Mouse (Mus musculus) heart, embryonic 14.5 days (tissue): ENCODE results near the gene Rgl1. TPM values are rescaled to one million over a fixed set of nuclear protein-coding genes. Genes with fewer than 3 reads are reported as not detected.

Experiments used
- ATAC-seq: fragments of 200-750 bp; cut with Nextera tagmentation; 2 replicates; pipeline ENCODE4 v1.8.0; 2017; ENCODE audit warnings: low read depth, moderate TSS enrichment; ENCODE audit not compliant: insufficient number of reproducible peaks, insufficient read depth, low FRiP score
- H3K27ac ChIP-seq, 2 experiments: fragments of 200-500 bp in 1 of 2; fragments of 300-500 bp in 1 of 2; sonication (generic) in 1 of 2; replicated peaks in 1 of 2; 2 replicates each; pipeline ENCODE4 v1.5.1; 2012 to 2014; ENCODE audit warnings: low read depth in 2 of 2, low read length in 2 of 2, control low read depth in 1 of 2, mild to moderate bottlenecking in 1 of 2, mixed read lengths in 1 of 2; ENCODE audit not compliant: control insufficient read depth in 1 of 2, insufficient read depth in 1 of 2
- H3K27me3 ChIP-seq: fragments of 300-500 bp; sonication (generic); 2 replicates; pipeline ENCODE4 v1.6.1; 2014; ENCODE audit warnings: mild to moderate bottlenecking, low read length, control low read depth; ENCODE audit not compliant: control insufficient read depth, insufficient read depth
- H3K36me3 ChIP-seq: fragments of 300-500 bp; sonication (generic); 2 replicates; pipeline ENCODE4 v1.6.1; 2014; ENCODE audit warnings: mild to moderate bottlenecking, control low read depth, low read length, mixed read lengths; ENCODE audit not compliant: control insufficient read depth, insufficient read depth
- H3K4me1 ChIP-seq, 2 experiments: fragments of 200-500 bp in 1 of 2; fragments of 300-500 bp in 1 of 2; sonication (generic) in 1 of 2; 2 replicates each; pipeline ENCODE4 v1.6.1; 2012 to 2014; ENCODE audit warnings: low read length in 2 of 2, control low read depth in 1 of 2, mixed read lengths in 1 of 2; ENCODE audit not compliant: control insufficient read depth in 2 of 2, insufficient read depth in 2 of 2
- H3K4me2 ChIP-seq: fragments of 300-500 bp; sonication (generic); 2 replicates; pipeline ENCODE4 v1.6.1; 2014; ENCODE audit warnings: mild to moderate bottlenecking, low read length
- H3K4me3 ChIP-seq, 2 experiments: fragments of 200-500 bp in 1 of 2; fragments of 300-500 bp in 1 of 2; sonication (generic) in 1 of 2; 2 replicates each; pipeline ENCODE4 v1.5.1; 2012 to 2014; ENCODE audit warnings: low read length in 2 of 2, mild to moderate bottlenecking in 2 of 2, control low read depth in 1 of 2, low read depth in 1 of 2, moderate library complexity in 1 of 2; ENCODE audit not compliant: control insufficient read depth in 1 of 2, insufficient read depth in 1 of 2
- H3K9ac ChIP-seq: fragments of 300-500 bp; sonication (generic); 2 replicates; pipeline ENCODE4 v1.6.1; 2014; ENCODE audit warnings: mild to moderate bottlenecking, low read length
- H3K9me3 ChIP-seq: fragments of 300-500 bp; sonication (generic); 2 replicates; pipeline ENCODE4 v1.6.1; 2016; ENCODE audit warnings: low read length, control low read depth; ENCODE audit not compliant: control insufficient read depth
- WGBS: fragments of 180-500 bp; shearing (Covaris S2); extraction: QIAGEN DNeasy Blood & Tissue Kit; methylation state at CpG from one replicate; pipeline ENCODE4 v1.1.7; 2014; 5-methylcytosine and 5-hydroxymethylcytosine counted together
- polyA plus RNA-seq: library from polyadenylated mRNA; unstranded; fragments of >200 nt; fragmentation: Nextera tagmentation; extraction: Ambion mirVana; gene quantifications from 2 replicates; pipeline ENCODE4 v1.2.1, GENCODE M21; 2014

The Rgl1 gene
- polyA plus RNA-seq, 1 experiment from 2014 or later: 72.0 TPM

GRCm38 (mm10) chr1:152618381-152618780, 147.8 kb downstream of the Rgl1 start:
- H3K36me3 ChIP-seq: peaks cover 58% of the 10 kb centered on the region
- H3K4me2 ChIP-seq: no peak overlapping the region
- H3K27me3 ChIP-seq: no peaks in the 10 kb centered on the region
- no peak overlapping the region for H3K9ac ChIP-seq
- no peak overlapping the region for H3K4me3 ChIP-seq
- H3K4me1 ChIP-seq: peaks cover 34 to 91% of the 10 kb centered on the region in 2 experiments
- peak overlapping the region in 1 of 2 experiments; percentile 81; a peak in 2 of 4 replicates for H3K27ac ChIP-seq
- 45% methylated on average over 1 of the region's 1 CpGs for WGBS
- H3K9me3 ChIP-seq: peaks cover 7% of the 10 kb centered on the region; the same call in 1 of the 2 replicates
- ATAC-seq: no peak

GRCm38 (mm10) chr1:152617745-152618342, 148.3 kb downstream of the Rgl1 start:
- peak overlapping the region; percentile 17; the same call in 1 of the 2 replicates for H3K4me2 ChIP-seq
- peak overlapping the region; percentile 24 to 80 for H3K27ac ChIP-seq
- H3K27me3 ChIP-seq: no peaks in the 10 kb centered on the region
- peaks cover 7% of the 10 kb centered on the region; the same call in 1 of the 2 replicates for H3K9me3 ChIP-seq
- no peak for ATAC-seq
- 49% methylated on average over 10 of the region's 10 CpGs for WGBS
- H3K9ac ChIP-seq: peak overlapping the region; percentile 60; the same call in 1 of the 2 replicates
- no peak overlapping the region for H3K4me3 ChIP-seq
- H3K4me1 ChIP-seq: peaks cover 35 to 92% of the 10 kb centered on the region in 2 experiments
- peaks cover 63% of the 10 kb centered on the region for H3K36me3 ChIP-seq

GRCm38 (mm10) chr1:152616777-152617057, 149.4 kb downstream of the Rgl1 start:
- no peaks in the 10 kb centered on the region for H3K27me3 ChIP-seq
- peaks cover 68% of the 10 kb centered on the region for H3K36me3 ChIP-seq
- peaks cover 43 to 92% of the 10 kb centered on the region in 2 experiments for H3K4me1 ChIP-seq
- no peak for ATAC-seq
- peaks cover 7% of the 10 kb centered on the region; the same call in 1 of the 2 replicates for H3K9me3 ChIP-seq
- H3K4me2 ChIP-seq: no peak overlapping the region
- no peak overlapping the region for H3K4me3 ChIP-seq
- H3K27ac ChIP-seq: peak overlapping the region; percentile 24 to 80
- peak overlapping the region; percentile 60; the same call in 1 of the 2 replicates for H3K9ac ChIP-seq

GRCm38 (mm10) chr1:152615987-152616776, 150.0 kb downstream of the Rgl1 start:
- no peak for ATAC-seq
- 0 out of 2 replicates have a peak overlapping the region, but pooled peaks have one; percentile 60 for H3K9ac ChIP-seq
- peaks cover 72% of the 10 kb centered on the region for H3K36me3 ChIP-seq
- no peak overlapping the region for H3K4me2 ChIP-seq
- H3K27me3 ChIP-seq: no peaks in the 10 kb centered on the region
- peaks cover 7% of the 10 kb centered on the region; the same call in 1 of the 2 replicates for H3K9me3 ChIP-seq
- no peak overlapping the region for H3K4me3 ChIP-seq
- peak overlapping the region; percentile 36 to 80; a peak in 3 of 4 replicates for H3K27ac ChIP-seq
- 59% methylated on average over 10 of the region's 10 CpGs for WGBS
- H3K4me1 ChIP-seq: peaks cover 45 to 92% of the 10 kb centered on the region in 2 experiments

- no peak overlapping the region for H3K4me3 ChIP-seq
- ATAC-seq: no peak
- H3K9me3 ChIP-seq: peaks cover 7% of the 10 kb centered on the region; the same call in 1 of the 2 replicates
- no peak overlapping the region for H3K4me2 ChIP-seq
- peak overlapping the region in 1 of 2 experiments; percentile 17; a peak in 1 of 4 replicates for H3K27ac ChIP-seq
- H3K27me3 ChIP-seq: no peaks in the 10 kb centered on the region
- H3K36me3 ChIP-seq: peaks cover 64% of the 10 kb centered on the region
- H3K9ac ChIP-seq: peak overlapping the region; percentile 8; the same call in 1 of the 2 replicates
- 56% methylated on average over 7 of the region's 7 CpGs for WGBS
- peaks cover 53 to 92% of the 10 kb centered on the region in 2 experiments for H3K4me1 ChIP-seq
These were observed 151.3 kb downstream of the Rgl1 start for GRCm38 (mm10) chr1:152614743-152615380.

DNA sequence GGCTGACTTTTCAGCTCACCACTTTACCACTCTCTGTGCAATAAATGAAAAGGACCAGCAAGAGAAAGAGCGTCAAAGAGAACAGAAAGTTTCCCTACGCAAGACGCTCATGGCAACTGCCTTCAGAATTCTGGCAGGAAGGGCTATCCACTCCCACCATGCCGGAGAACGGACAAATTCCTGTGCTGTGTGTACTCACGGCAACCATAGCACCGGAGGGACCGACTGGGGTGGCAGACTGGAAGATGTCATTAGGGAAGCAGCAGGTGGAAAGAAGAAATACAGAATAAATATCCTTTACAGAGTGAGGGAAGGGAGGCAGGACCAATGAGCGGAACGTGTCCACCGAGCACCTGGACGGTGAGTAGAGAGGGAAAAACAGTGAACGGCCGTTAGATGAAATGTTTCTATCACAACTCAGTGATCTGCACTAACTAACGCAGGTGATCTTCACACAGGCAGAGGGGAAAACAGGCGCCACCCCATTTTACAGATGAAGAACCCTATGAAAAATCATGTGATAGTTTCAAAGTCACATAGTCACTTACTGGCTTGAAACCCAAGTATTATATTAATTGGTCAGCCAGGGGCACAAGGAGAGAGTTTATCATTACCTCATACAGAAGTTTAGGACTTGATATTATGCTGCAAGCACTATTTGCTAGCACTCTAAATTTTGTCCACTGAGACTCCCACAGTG, 152.8 kb downstream of the Rgl1 start:
- no peak overlapping the region for H3K4me3 ChIP-seq
- 70% methylated on average over 16 of the region's 16 CpGs for WGBS
- peak overlapping the region; percentile 9; the same call in 1 of the 2 replicates for H3K9ac ChIP-seq
- no peaks in the 10 kb centered on the region for H3K27me3 ChIP-seq
- peak overlapping the region; percentile 64 to 67 for H3K27ac ChIP-seq
- H3K4me1 ChIP-seq: peaks cover 58 to 95% of the 10 kb centered on the region in 2 experiments
- ATAC-seq: no peak; the same call in 1 of the 2 replicates
- H3K9me3 ChIP-seq: no peaks in the 10 kb centered on the region
- H3K4me2 ChIP-seq: peak overlapping the region; percentile 12
- peaks cover 56% of the 10 kb centered on the region for H3K36me3 ChIP-seq
